Mouse (Mus musculus): ENCODE results near the gene Epb41l3. TPM values are rescaled to one million over a fixed set of nuclear protein-coding genes. Genes with fewer than 3 reads are reported as not detected.

The Epb41l3 gene
- polyA plus RNA-seq, 1 experiment from 2014 or later = 174 TPM

DNA sequence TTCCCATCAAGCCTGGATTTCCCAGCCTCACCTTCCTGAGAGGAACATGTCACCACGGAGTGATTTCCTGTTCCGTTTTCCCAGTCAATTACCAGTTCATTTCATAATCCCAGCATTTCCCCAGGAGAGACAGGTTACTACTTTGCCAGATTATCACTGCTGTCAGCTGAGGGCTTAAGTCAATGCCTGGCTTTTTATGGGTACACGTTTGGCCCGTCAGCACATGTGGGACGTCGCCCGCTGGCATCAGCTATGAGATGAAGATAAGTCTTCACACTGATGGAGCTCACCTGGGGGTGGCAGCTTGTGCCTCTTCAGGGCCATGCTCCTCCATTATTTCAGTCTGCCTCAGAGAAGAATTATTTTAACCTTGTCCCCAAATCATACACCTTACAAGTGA lies 145.4 kb downstream of the Epb41l3 start:
- Histone ChIP-seq H3K9me3 (ENCODE audit: control insufficient read depth) (no peaks in the 10 kb centered on the region), H3K4me2 (replicated peaks; ENCODE audit: low read depth) (no peak overlapping the region), H3K4me1 (replicated peaks; ENCODE audit: control insufficient read depth, insufficient read depth, low read length) (no peaks in the 10 kb centered on the region; the same call in 1 of the 2 replicates), H3K36me3 (ENCODE audit: control insufficient read depth, insufficient read depth) (peaks cover 5% of the 10 kb centered on the region; the same call in 1 of the 2 replicates), H3K27me3 (replicated peaks; ENCODE audit: control insufficient read depth, insufficient read depth, low read length) (no peaks in the 10 kb centered on the region), H3K27ac (ENCODE audit: low read depth, low read length) (no peak overlapping the region), H3K9ac (ENCODE audit: low read depth, low read length) (no peak overlapping the region), H3K4me3 (ENCODE audit: low read depth, low read length) (no peak overlapping the region)
- TF ChIP-seq CTCF (IDR thresholded peaks at IDR 0.05; ENCODE audit: low read depth) = no peak
- 58% methylated on average over 7 of the region's 7 CpGs for WGBS
- peak; percentile 20; the same call in 1 of the 2 replicates for ATAC-seq

DNA sequence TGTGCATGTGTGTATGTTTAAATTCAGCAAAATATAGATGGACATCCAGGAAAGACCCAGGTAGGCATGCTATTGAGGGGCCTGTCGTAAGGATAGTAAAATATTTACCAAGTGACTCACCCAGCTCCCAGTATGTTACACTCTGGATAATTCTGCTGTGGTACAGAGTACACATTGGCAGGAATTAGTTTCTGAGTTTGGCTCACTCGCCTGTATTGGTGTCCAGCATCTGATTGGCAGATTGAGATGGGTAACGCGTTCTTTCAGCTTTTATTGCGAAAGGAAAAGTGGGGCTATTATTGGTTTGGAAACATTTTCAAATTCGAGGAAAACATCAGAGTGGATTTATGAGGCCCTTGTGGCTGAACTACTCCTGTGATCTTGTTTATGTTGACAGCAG lies 145.9 kb downstream of the Epb41l3 start:
- Histone ChIP-seq H3K27ac (ENCODE audit: low read depth, low read length) (no peak overlapping the region; the same call in 1 of the 2 replicates), H3K4me3 (ENCODE audit: low read depth, low read length) (no peak overlapping the region), H3K4me2 (replicated peaks; ENCODE audit: low read depth) (no peak overlapping the region), H3K36me3 (ENCODE audit: control insufficient read depth, insufficient read depth) (peaks cover 5% of the 10 kb centered on the region; the same call in 1 of the 2 replicates), H3K27me3 (replicated peaks; ENCODE audit: control insufficient read depth, insufficient read depth, low read length) (no peaks in the 10 kb centered on the region), H3K9ac (ENCODE audit: low read depth, low read length) (no peak overlapping the region), H3K9me3 (ENCODE audit: control insufficient read depth) (no peaks in the 10 kb centered on the region), H3K4me1 (replicated peaks; ENCODE audit: control insufficient read depth, insufficient read depth, low read length) (no peaks in the 10 kb centered on the region; the same call in 1 of the 2 replicates)
- WGBS = 22% methylated on average over 6 of the region's 6 CpGs
- TF ChIP-seq CTCF (IDR thresholded peaks at IDR 0.05; ENCODE audit: low read depth) = no peak
- peak; percentile 51; the same call in 1 of the 2 replicates for ATAC-seq

DNA sequence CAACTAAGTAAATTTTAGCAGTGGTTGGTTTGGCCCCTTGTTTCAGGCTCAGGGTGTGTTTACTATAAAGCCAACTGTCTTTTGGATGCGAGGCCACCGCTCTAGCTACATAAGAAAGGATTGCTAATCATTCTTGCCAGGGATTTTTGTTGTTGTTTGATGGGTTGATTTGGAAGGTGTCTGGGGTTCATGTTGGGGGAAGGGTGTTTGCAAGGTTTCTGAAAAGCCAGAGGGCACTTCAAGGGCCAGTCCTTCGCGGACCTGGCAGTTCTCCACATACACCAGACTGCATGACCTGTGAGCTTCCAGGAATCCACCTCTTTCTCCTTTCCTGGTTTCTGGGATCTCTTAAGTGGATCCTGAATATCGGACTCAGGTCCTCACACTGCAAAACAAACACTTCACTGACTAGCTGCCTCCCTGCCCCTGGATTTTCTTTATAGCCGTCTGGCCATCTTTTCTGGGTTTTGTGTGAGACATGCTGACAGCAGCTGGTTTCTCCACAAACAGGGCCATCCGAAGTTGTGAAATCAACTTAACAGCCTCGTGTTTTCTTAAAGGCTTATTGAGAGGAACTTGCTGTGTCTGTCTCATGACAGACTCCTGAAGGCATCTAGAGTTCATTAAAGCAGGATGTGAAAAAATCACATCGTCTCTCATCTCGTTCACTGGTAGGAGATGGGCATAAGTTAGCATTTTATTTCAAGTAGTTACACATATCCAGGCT lies 146.6 kb downstream of the Epb41l3 start:
- H3K27ac ChIP-seq (ENCODE audit: low read depth, low read length) = peak overlapping the region; percentile 28; the same call in 1 of the 2 replicates
- no peak overlapping the region for H3K9ac ChIP-seq (ENCODE audit: low read depth, low read length)
- no peak for TF ChIP-seq CTCF (IDR thresholded peaks at IDR 0.05; ENCODE audit: low read depth)
- WGBS = 31% methylated on average over 10 of the region's 10 CpGs
- no peaks in the 10 kb centered on the region; the same call in 1 of the 2 replicates for H3K4me1 ChIP-seq (replicated peaks; ENCODE audit: control insufficient read depth, insufficient read depth, low read length)
- H3K27me3 ChIP-seq (replicated peaks; ENCODE audit: control insufficient read depth, insufficient read depth, low read length) = no peaks in the 10 kb centered on the region
- H3K4me2 ChIP-seq (replicated peaks; ENCODE audit: low read depth) = no peak overlapping the region
- H3K4me3 ChIP-seq (ENCODE audit: low read depth, low read length) = no peak overlapping the region
- no peak for ATAC-seq
- peaks cover 5% of the 10 kb centered on the region; the same call in 1 of the 2 replicates for H3K36me3 ChIP-seq (ENCODE audit: control insufficient read depth, insufficient read depth)
- H3K9me3 ChIP-seq (ENCODE audit: control insufficient read depth) = no peaks in the 10 kb centered on the region

DNA sequence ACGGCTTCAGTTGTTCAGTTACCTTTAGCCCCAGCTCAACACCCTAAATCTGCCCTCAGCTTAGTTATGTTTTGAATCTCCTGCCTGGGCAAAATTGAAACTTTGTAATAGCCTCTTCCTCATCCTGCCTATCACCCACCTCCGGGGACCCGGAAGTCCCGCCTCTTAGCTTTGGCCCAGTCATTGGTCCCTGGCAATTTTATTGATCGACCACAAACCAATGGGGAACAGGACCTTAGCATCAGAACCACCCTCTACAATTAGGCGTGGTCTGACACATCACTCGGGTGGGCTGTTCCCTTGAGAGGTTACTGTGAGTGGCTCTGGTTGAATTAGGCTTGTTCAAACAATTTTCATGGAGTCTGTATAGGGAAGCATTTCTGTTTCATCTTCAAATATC lies 150.5 kb downstream of the Epb41l3 start:
- WGBS = 86% methylated on average over 7 of the region's 7 CpGs

GRCm38 (mm10) chr17:69227426-69228014 lies 152.0 kb downstream of the Epb41l3 start:
- Histone ChIP-seq H3K27ac (ENCODE audit: low read depth, low read length) (no peak overlapping the region), H3K27me3 (replicated peaks; ENCODE audit: control insufficient read depth, insufficient read depth, low read length) (no peaks in the 10 kb centered on the region), H3K9me3 (ENCODE audit: control insufficient read depth) (no peaks in the 10 kb centered on the region), H3K4me1 (replicated peaks; ENCODE audit: control insufficient read depth, insufficient read depth, low read length) (no peaks in the 10 kb centered on the region), H3K4me2 (replicated peaks; ENCODE audit: low read depth) (no peak overlapping the region), H3K9ac (ENCODE audit: low read depth, low read length) (no peak overlapping the region), H3K36me3 (ENCODE audit: control insufficient read depth, insufficient read depth) (peaks cover 9% of the 10 kb centered on the region; the same call in 1 of the 2 replicates), H3K4me3 (ENCODE audit: low read depth, low read length) (no peak overlapping the region)
- ATAC-seq = no peak
- no peak for TF ChIP-seq CTCF (IDR thresholded peaks at IDR 0.05; ENCODE audit: low read depth)
- WGBS = 57% methylated on average over 9 of the region's 9 CpGs

More for the DNA sequence above, 150.5 kb downstream of the Epb41l3 start:
- H3K4me2 ChIP-seq (replicated peaks; ENCODE audit: low read depth) = no peak overlapping the region
- no peak for ATAC-seq
- no peaks in the 10 kb centered on the region for H3K27me3 ChIP-seq (replicated peaks; ENCODE audit: control insufficient read depth, insufficient read depth, low read length)
- H3K36me3 ChIP-seq (ENCODE audit: control insufficient read depth, insufficient read depth) = peaks cover 9% of the 10 kb centered on the region; the same call in 1 of the 2 replicates
- no peak for TF ChIP-seq CTCF (IDR thresholded peaks at IDR 0.05; ENCODE audit: low read depth)
- no peak overlapping the region for H3K9ac ChIP-seq (ENCODE audit: low read depth, low read length)
- no peak overlapping the region for H3K27ac ChIP-seq (ENCODE audit: low read depth, low read length)
- no peaks in the 10 kb centered on the region; the same call in 1 of the 2 replicates for H3K4me1 ChIP-seq (replicated peaks; ENCODE audit: control insufficient read depth, insufficient read depth, low read length)
- no peak overlapping the region for H3K4me3 ChIP-seq (ENCODE audit: low read depth, low read length)
- H3K9me3 ChIP-seq (ENCODE audit: control insufficient read depth) = no peaks in the 10 kb centered on the region

GRCm38 (mm10) chr17:69229451-69229850 lies 154.0 kb downstream of the Epb41l3 start:
- Histone ChIP-seq H3K27me3 (replicated peaks; ENCODE audit: control insufficient read depth, insufficient read depth, low read length) (no peaks in the 10 kb centered on the region), H3K4me1 (replicated peaks; ENCODE audit: control insufficient read depth, insufficient read depth, low read length) (no peaks in the 10 kb centered on the region), H3K27ac (ENCODE audit: low read depth, low read length) (no peak overlapping the region), H3K4me3 (ENCODE audit: low read depth, low read length) (no peak overlapping the region), H3K36me3 (ENCODE audit: control insufficient read depth, insufficient read depth) (peaks cover 4% of the 10 kb centered on the region; the same call in 1 of the 2 replicates), H3K9ac (ENCODE audit: low read depth, low read length) (no peak overlapping the region), H3K4me2 (replicated peaks; ENCODE audit: low read depth) (no peak overlapping the region), H3K9me3 (ENCODE audit: control insufficient read depth) (no peaks in the 10 kb centered on the region)
- WGBS = 74% methylated on average over 5 of the region's 5 CpGs
- no peak for ATAC-seq
- TF ChIP-seq CTCF (IDR thresholded peaks at IDR 0.05; ENCODE audit: low read depth) = no peak
